Mouse (Mus musculus) megakaryocyte, embryonic 14.5 days (primary cell): Measurements from ENCODE around the gene Apobec3. TPM values are rescaled to one million over a fixed set of nuclear protein-coding genes. Genes with fewer than 3 reads are reported as not detected.
"Not testable (repeated sequence)": the region's sequence is repeated elsewhere in the genome, so short reads cannot be mapped to it uniquely, and the experiment has no call there.

ENCODE experiments used
- H3K27me3 ChIP-seq: replicated peaks from 2 replicates; pipeline ENCODE3; 2012; ENCODE audit warnings: inconsistent platforms
- H3K36me3 ChIP-seq: replicated peaks from 2 replicates; pipeline ENCODE3; 2012; ENCODE audit warnings: low read length, inconsistent platforms, mixed read lengths
- H3K4me1 ChIP-seq: 2 replicates; pipeline ENCODE4 v1.6.1; 2012; ENCODE audit warnings: inconsistent platforms
- H3K4me3 ChIP-seq: replicated peaks from 2 replicates; pipeline ENCODE3; 2012; ENCODE audit warnings: moderate library complexity, mild to moderate bottlenecking, inconsistent platforms
- H3K9me3 ChIP-seq: 2 replicates; pipeline ENCODE4 v1.6.1; 2012; ENCODE audit warnings: inconsistent platforms
- FLI1 ChIP-seq: IDR thresholded peaks from 2 replicates; pipeline ENCODE4 v1.6.1; 2012; ENCODE audit warnings: low read length, inconsistent platforms, mixed read lengths
- GATA1 ChIP-seq: IDR thresholded peaks from 3 replicates; pipeline ENCODE4 v1.6.1; 2012; ENCODE audit warnings: mixed read lengths, low read length, inconsistent platforms, borderline replicate concordance
- polyA plus RNA-seq: library from polyadenylated mRNA; stranded (reverse); fragments of >175 nt; gene quantifications from 2 replicates; pipeline ENCODE4 v1.2.3, GENCODE M21; 2012; ENCODE audit warnings: low replicate concordance; ENCODE audit not compliant: insufficient read depth

The Apobec3 gene
- polyA plus RNA-seq, 1 experiment: 1.1 TPM

- Histone ChIP-seq H3K4me1 (peaks cover 32% of the 10 kb centered on the region), H3K36me3 (peaks cover 35% of the 10 kb centered on the region), H3K4me3 (no peak overlapping the region), H3K27me3 (no peaks in the 10 kb centered on the region), H3K9me3 (no peaks in the 10 kb centered on the region)
- TF ChIP-seq FLI1 (no peak), GATA1 (no peak)
Observed at GRCm38 (mm10) chr15:79894343-79894742, 2.9 kb downstream of the Apobec3 start.

- not testable (repeated sequence) for H3K4me3 ChIP-seq, H3K27me3 ChIP-seq, H3K9me3 ChIP-seq
- peaks cover 36% of the 10 kb centered on the region for H3K4me1 ChIP-seq
- H3K36me3 ChIP-seq: peaks cover 45% of the 10 kb centered on the region
Observed at GRCm38 (mm10) chr15:79895221-79896079, 4.0 kb downstream of the Apobec3 start.

GRCm38 (mm10) chr15:79896080-79896725 lies 4.7 kb downstream of the Apobec3 start:
- Histone ChIP-seq H3K9me3 (no peaks in the 10 kb centered on the region), H3K27me3 (no peaks in the 10 kb centered on the region), H3K36me3 (peaks cover 51% of the 10 kb centered on the region), H3K4me1 (peaks cover 31% of the 10 kb centered on the region), H3K4me3 (no peak overlapping the region)
- TF ChIP-seq GATA1: no peak
- TF ChIP-seq FLI1: no peak

GRCm38 (mm10) chr15:79898988-79899387 lies 7.5 kb downstream of the Apobec3 start:
- Histone ChIP-seq H3K27me3 (no peaks in the 10 kb centered on the region), H3K36me3 (peaks cover 73% of the 10 kb centered on the region), H3K9me3 (no peaks in the 10 kb centered on the region), H3K4me3 (no peak overlapping the region), H3K4me1 (peaks cover 17% of the 10 kb centered on the region)
- no peak for TF ChIP-seq GATA1
- TF ChIP-seq FLI1: no peak

GRCm38 (mm10) chr15:79899828-79900510 lies 8.5 kb downstream of the Apobec3 start:
- peaks cover 79% of the 10 kb centered on the region for H3K36me3 ChIP-seq
- peaks cover 12% of the 10 kb centered on the region for H3K4me1 ChIP-seq
- TF ChIP-seq FLI1: no peak
- TF ChIP-seq GATA1: no peak
- no peaks in the 10 kb centered on the region for H3K27me3 ChIP-seq
- H3K4me3 ChIP-seq: no peak overlapping the region
- no peaks in the 10 kb centered on the region for H3K9me3 ChIP-seq

- peaks cover 10% of the 10 kb centered on the region for H3K4me1 ChIP-seq
Observed at GRCm38 (mm10) chr15:79900751-79901150, 9.3 kb downstream of the Apobec3 start.

GRCm38 (mm10) chr15:79901399-79901798 lies 9.9 kb downstream of the Apobec3 start:
- Histone ChIP-seq H3K9me3 (no peaks in the 10 kb centered on the region), H3K4me1 (peaks cover 10% of the 10 kb centered on the region), H3K27me3 (no peaks in the 10 kb centered on the region), H3K36me3 (peaks cover 85% of the 10 kb centered on the region), H3K4me3 (no peak overlapping the region)
- TF ChIP-seq FLI1 (no peak), GATA1 (no peak)

More at GRCm38 (mm10) chr15:79900751-79901150, 9.3 kb downstream of the Apobec3 start:
- Histone ChIP-seq H3K4me3 (no peak overlapping the region), H3K27me3 (no peaks in the 10 kb centered on the region), H3K36me3 (peaks cover 83% of the 10 kb centered on the region), H3K9me3 (no peaks in the 10 kb centered on the region)
- TF ChIP-seq FLI1 (no peak), GATA1 (no peak)

- not testable (repeated sequence) for H3K27me3 ChIP-seq, H3K4me3 ChIP-seq, H3K4me1 ChIP-seq, H3K9me3 ChIP-seq
- H3K36me3 ChIP-seq: peaks cover 88% of the 10 kb centered on the region
Observed at GRCm38 (mm10) chr15:79903081-79903480, 11.6 kb downstream of the Apobec3 start.

GRCm38 (mm10) chr15:79903963-79904362 lies 12.5 kb downstream of the Apobec3 start:
- Histone ChIP-seq H3K27me3 (no peaks in the 10 kb centered on the region), H3K9me3 (no peaks in the 10 kb centered on the region), H3K36me3 (peaks cover 83% of the 10 kb centered on the region)

GRCm38 (mm10) chr15:79904678-79905077 lies 13.2 kb downstream of the Apobec3 start:
- not testable (repeated sequence) for H3K9me3 ChIP-seq, H3K4me1 ChIP-seq, H3K4me3 ChIP-seq, H3K27me3 ChIP-seq
- H3K36me3 ChIP-seq: peaks cover 81% of the 10 kb centered on the region

More at GRCm38 (mm10) chr15:79903963-79904362, 12.5 kb downstream of the Apobec3 start:
- H3K4me1 ChIP-seq: peaks cover 10% of the 10 kb centered on the region
- TF ChIP-seq FLI1 (no peak), GATA1 (no peak)
- H3K4me3 ChIP-seq: no peak overlapping the region
